Mouse (Mus musculus) liver, postnatal 0 days (tissue): Measurements from ENCODE around the gene Myg1.

Experiments
- CTCF ChIP-seq: sonication (generic); IDR thresholded peaks from 2 replicates; pipeline ENCODE4 v1.5.1; 2016; ENCODE audit warnings: antibody characterized with exemption, low read depth
- EP300 ChIP-seq: IDR thresholded peaks from 2 replicates; pipeline ENCODE4 v1.6.1; 2016; ENCODE audit warnings: antibody characterized with exemption, low read depth, mild to moderate bottlenecking

DNA sequence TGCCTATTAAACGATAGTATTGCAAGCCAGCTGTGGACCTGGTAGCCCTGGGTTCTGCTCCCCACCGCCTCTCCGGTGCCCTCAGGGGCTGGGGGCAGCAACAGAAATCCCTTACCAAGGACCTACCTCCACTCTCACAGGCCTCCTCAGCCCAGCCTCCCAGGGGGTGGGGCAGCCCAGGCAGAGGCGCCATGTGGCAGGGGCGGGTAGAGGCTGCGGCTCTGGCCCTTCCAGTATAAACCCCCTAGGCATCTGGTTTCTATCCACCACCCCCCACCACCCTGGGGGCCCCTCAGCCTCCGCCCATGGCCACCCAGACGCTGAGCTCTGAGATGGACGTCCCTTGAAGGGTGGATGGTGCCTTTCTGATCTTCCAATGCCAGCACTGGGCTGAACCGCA, 39.2 kb downstream of the Myg1 start:
- TF ChIP-seq CTCF: no peak
- no peak for TF ChIP-seq EP300
